Mouse (Mus musculus) neutrophil, adult 65 days (primary cell): ENCODE data around the gene Tph1. TPM values are rescaled to one million over a fixed set of nuclear protein-coding genes. Genes with fewer than 3 reads are reported as not detected.

Source experiments
- total RNA-seq: library from RNA; stranded (reverse); gene quantifications from 2 replicates; pipeline ENCODE4 v1.2.4, GENCODE M21; 2023

Gene Tph1
- total RNA-seq: not detected in 2 replicates

GRCm38 (mm10) chr7:46672160-46672672 lies at the start of gene Tph1:
Gene Tph1 (minus strand): TSS chr7:46672537.

GRCm38 (mm10) chr7:46715600-46715999 lies 43.3 kb upstream of the Tph1 start, which contains the start of gene Saa3:
Gene Saa3 (minus strand): TSS chr7:46715700.

DNA sequence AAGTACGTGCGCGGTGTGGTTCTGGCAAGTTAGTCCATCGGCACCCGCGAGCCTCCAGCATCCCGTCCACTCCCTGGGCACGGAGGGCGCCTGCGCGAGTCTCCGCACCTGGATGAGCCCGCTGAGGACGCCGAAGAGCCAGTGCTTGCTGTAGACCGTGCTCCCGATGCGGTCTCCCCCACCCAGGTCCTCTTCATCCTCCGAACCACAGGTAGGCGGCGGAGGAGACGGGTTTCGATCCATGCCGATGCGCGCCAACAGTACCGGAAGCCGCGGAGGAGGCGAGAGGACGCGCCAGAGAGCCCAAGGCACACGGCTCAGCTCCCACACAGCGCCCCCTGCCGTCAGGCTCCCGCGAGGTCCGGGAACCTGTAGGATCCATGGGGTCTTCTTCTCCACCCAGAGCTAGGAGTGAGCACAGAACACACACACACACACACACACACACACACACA lies 38.1 kb upstream of the Tph1 start, which contains the start of gene Saal1:
Gene Saal1, minus strand, starts transcription at position 291 of the 455 bp plus-strand sequence.

GRCm38 (mm10) chr7:46639692-46640031 lies 32.7 kb downstream of the Tph1 start, which contains the start of gene Sergef:
Gene Sergef (minus strand): TSS chr7:46639807.

Other genes starting within 250 kb of the Tph1 start
- 5.6 and 9.3 TPM in 2 replicates for gene Sergef, start 32.7 kb downstream of the Tph1 start, total RNA-seq
- gene Saal1, start 38.1 kb upstream of the Tph1 start, total RNA-seq: 6.5 and 8.2 TPM in 2 replicates
- 0.69 and 1.4 TPM in 2 replicates for gene Saa3, start 43.2 kb upstream of the Tph1 start, total RNA-seq
- gene Saa4, start 60.1 kb upstream of the Tph1 start, total RNA-seq: not detected in 2 replicates
- gene Saa1, start 70.4 kb upstream of the Tph1 start, total RNA-seq: not detected in 2 replicates
- gene Saa2, start 79.3 kb upstream of the Tph1 start, total RNA-seq: not detected in 2 replicates
- 23.7 and 33.6 TPM in 2 replicates for gene Hps5, start 123.5 kb upstream of the Tph1 start, total RNA-seq
- gene Gtf2h1, start 123.6 kb upstream of the Tph1 start, total RNA-seq: 45.3 and 56.6 TPM in 2 replicates
- 389 and 441 TPM in 2 replicates for gene Ldha, start 168.9 kb upstream of the Tph1 start, total RNA-seq
- gene Ldhc, start 188.7 kb upstream of the Tph1 start, total RNA-seq: 0.60 and 0.75 TPM in 2 replicates
- gene Tsg101, start 247.4 kb upstream of the Tph1 start, total RNA-seq: 50.5 and 59.4 TPM in 2 replicates